Mouse (Mus musculus): ENCODE data around the gene Nprl2. TPM values are rescaled to one million over a fixed set of nuclear protein-coding genes. Genes with fewer than 3 reads are reported as not detected.

Gene Nprl2
- total RNA-seq, 2 experiments from 2014 or later: 20.4 to 21.0 TPM

Other genes with a start within 250 kb of the Nprl2 start
- gene Cish, start 246.2 kb upstream of the Nprl2 start, total RNA-seq (2021): 100 to 1,000 TPM; 120 to 131 TPM
- 10 to 100 TPM; 20.4 to 22.7 TPM for gene Hemk1, start 203.9 kb upstream of the Nprl2 start, total RNA-seq (2021)
- gene 6430571L13Rik, start 201.6 kb upstream of the Nprl2 start, total RNA-seq (2021): 1 to 10 TPM; 3.5 to 5.3 TPM
- 10 to 100 TPM; 14.8 TPM for gene Cacna2d2, start 142.6 kb upstream of the Nprl2 start, total RNA-seq (2021)
- 10 to 100 TPM; 22.2 to 22.3 TPM for gene Tmem115, start 8.3 kb upstream of the Nprl2 start, total RNA-seq (2021)
- 1 to 10 TPM; 4.2 to 4.6 TPM for gene Cyb561d2, start within 50 bp of the Nprl2 start, total RNA-seq (2021)
- under 1 TPM in 1 of 2 experiments, not detected in 1; 0.62 TPM for gene Zmynd10, start 5.1 kb downstream of the Nprl2 start, total RNA-seq (2021)
- gene Rassf1, start 9.3 kb downstream of the Nprl2 start, total RNA-seq (2021): 10 to 100 TPM; 15.1 TPM
- gene Tusc2, start 21.0 kb downstream of the Nprl2 start, total RNA-seq (2021): 10 to 100 TPM; 38.3 to 40.9 TPM
- 10 to 100 TPM; 31.4 to 40.0 TPM for gene Hyal2, start 25.7 kb downstream of the Nprl2 start, total RNA-seq (2021)
- gene Hyal1, start 34.7 kb downstream of the Nprl2 start, total RNA-seq (2021): 1 to 10 TPM; 3.4 to 5.1 TPM
- 10 to 100 TPM; 16.1 to 20.1 TPM for gene Naa80, start 36.7 kb downstream of the Nprl2 start, total RNA-seq (2021)
- gene Hyal3, start 38.6 kb downstream of the Nprl2 start, total RNA-seq (2021): under 1 TPM; 0.28 to 0.37 TPM
- 10 to 100 TPM; 48.5 to 48.8 TPM for gene Ifrd2, start 45.4 kb downstream of the Nprl2 start, total RNA-seq (2021)
- 10 to 100 TPM; 20.4 to 22.9 TPM for gene Sema3b, start 67.0 kb downstream of the Nprl2 start, total RNA-seq (2021)
- gene Gnai2, start 93.1 kb downstream of the Nprl2 start, total RNA-seq (2021): 100 to 1,000 TPM; 241 to 253 TPM
- 10 to 100 TPM; 48.3 to 61.0 TPM for gene Slc38a3, start 127.3 kb downstream of the Nprl2 start, total RNA-seq (2021)
- not detected for gene Gnat1, start 137.5 kb downstream of the Nprl2 start, total RNA-seq (2021)
- gene Sema3f, start 168.2 kb downstream of the Nprl2 start, total RNA-seq (2021): 10 to 100 TPM; 14.7 to 16.5 TPM
- 10 to 100 TPM; 48.6 to 57.9 TPM for gene Rbm5, start 228.8 kb downstream of the Nprl2 start, total RNA-seq (2021)